Mouse (Mus musculus): ENCODE measurements around the gene Gm5771. TPM values are rescaled to one million over a fixed set of nuclear protein-coding genes. Genes with fewer than 3 reads are reported as not detected.
"Not testable (repeated sequence)": the region's sequence is repeated elsewhere in the genome, so short reads cannot be mapped to it uniquely, and the experiment has no call there.

Gm5771 gene
- not detected in 2 replicates for polyA plus RNA-seq (2015; fragmentation: Nextera tagmentation; extraction: Ambion mirVana)

- not testable (repeated sequence) for H3K4me1 ChIP-seq (ENCODE audit: insufficient read depth, low read length); H3K27me3 ChIP-seq (ENCODE audit: insufficient read depth, low read length); H3K27ac ChIP-seq (ENCODE audit: low read length); H3K9me3 ChIP-seq (ENCODE audit: low read length); H3K36me3 ChIP-seq (ENCODE audit: insufficient read depth, low read length); ATAC-seq (ENCODE audit: low FRiP score, low TSS enrichment); H3K4me2 ChIP-seq (replicated peaks; ENCODE audit: low read depth, low read length); H3K4me3 ChIP-seq (ENCODE audit: low read length); H3K9ac ChIP-seq (replicated peaks; ENCODE audit: low read length)
These were observed at the start of gene Gm5771 for GRCm38 (mm10) chr6:41392056-41392455. Gm5771 (plus strand) TSS chr6:41392356.

GRCm38 (mm10) chr6:41353932-41354331 lies 38.2 kb upstream of the Gm5771 start, which contains the start of gene Try10:
Try10 (plus strand) TSS chr6:41354105.
- Histone ChIP-seq H3K9ac (replicated peaks; ENCODE audit: low read length) (no peak within 1 kb of the TSS), H3K36me3 (ENCODE audit: insufficient read depth, low read length) (no peaks in the 10 kb centered on the region), H3K4me1 (ENCODE audit: insufficient read depth, low read length) (no peaks in the 10 kb centered on the region), H3K27ac (ENCODE audit: low read length) (no peak within 1 kb of the TSS), H3K4me3 (ENCODE audit: low read length) (no peak within 1 kb of the TSS), H3K4me2 (replicated peaks; ENCODE audit: low read depth, low read length) (no peak within 1 kb of the TSS), H3K27me3 (ENCODE audit: insufficient read depth, low read length) (no peaks in the 10 kb centered on the region), H3K9me3 (ENCODE audit: low read length) (no peaks in the 10 kb centered on the region)
- no peak for ATAC-seq (ENCODE audit: low FRiP score, low TSS enrichment)
- 79% methylated on average over 2 of the region's 2 CpGs for WGBS

- H3K4me3 ChIP-seq (ENCODE audit: low read length); H3K9me3 ChIP-seq (ENCODE audit: low read length); H3K36me3 ChIP-seq (ENCODE audit: insufficient read depth, low read length); ATAC-seq (ENCODE audit: low FRiP score, low TSS enrichment); H3K9ac ChIP-seq (replicated peaks; ENCODE audit: low read length); H3K27me3 ChIP-seq (ENCODE audit: insufficient read depth, low read length); H3K27ac ChIP-seq (ENCODE audit: low read length); H3K4me2 ChIP-seq (replicated peaks; ENCODE audit: low read depth, low read length); H3K4me1 ChIP-seq (ENCODE audit: insufficient read depth, low read length): not testable (repeated sequence)
- WGBS, result 78% methylated on average over 2 of the region's 2 CpGs
These were observed 18.4 kb upstream of the Gm5771 start for GRCm38 (mm10) chr6:41373772-41374171.

- not testable (repeated sequence) for H3K9me3 ChIP-seq (ENCODE audit: low read length); ATAC-seq (ENCODE audit: low FRiP score, low TSS enrichment); H3K36me3 ChIP-seq (ENCODE audit: insufficient read depth, low read length); H3K27me3 ChIP-seq (ENCODE audit: insufficient read depth, low read length); H3K4me3 ChIP-seq (ENCODE audit: low read length); H3K4me1 ChIP-seq (ENCODE audit: insufficient read depth, low read length); H3K9ac ChIP-seq (replicated peaks; ENCODE audit: low read length); H3K4me2 ChIP-seq (replicated peaks; ENCODE audit: low read depth, low read length); H3K27ac ChIP-seq (ENCODE audit: low read length)
These were observed 14.6 kb upstream of the Gm5771 start, which contains the start of gene Prss3 for GRCm38 (mm10) chr6:41377578-41377977. Prss3 (minus strand) TSS chr6:41377678.

- no peak overlapping the region for H3K9ac ChIP-seq (replicated peaks; ENCODE audit: low read length)
- H3K9me3 ChIP-seq (ENCODE audit: low read length), result no peaks in the 10 kb centered on the region
- no peaks in the 10 kb centered on the region for H3K4me1 ChIP-seq (ENCODE audit: insufficient read depth, low read length)
- H3K4me3 ChIP-seq (ENCODE audit: low read length), result no peak overlapping the region
- ATAC-seq (ENCODE audit: low FRiP score, low TSS enrichment), result no peak
- WGBS, result 81% methylated on average over 2 of the region's 2 CpGs
- no peak overlapping the region for H3K27ac ChIP-seq (ENCODE audit: low read length)
- H3K27me3 ChIP-seq (ENCODE audit: insufficient read depth, low read length), result no peaks in the 10 kb centered on the region
- H3K4me2 ChIP-seq (replicated peaks; ENCODE audit: low read depth, low read length), result no peak overlapping the region
- no peaks in the 10 kb centered on the region for H3K36me3 ChIP-seq (ENCODE audit: insufficient read depth, low read length)
These were observed 5.4 kb upstream of the Gm5771 start for GRCm38 (mm10) chr6:41386781-41387180.

GRCm38 (mm10) chr6:41391640-41392039 lies 516 bp upstream of the Gm5771 start:
- not testable (repeated sequence) for H3K4me3 ChIP-seq (ENCODE audit: low read length); H3K9ac ChIP-seq (replicated peaks; ENCODE audit: low read length); ATAC-seq (ENCODE audit: low FRiP score, low TSS enrichment); H3K4me2 ChIP-seq (replicated peaks; ENCODE audit: low read depth, low read length); H3K9me3 ChIP-seq (ENCODE audit: low read length); H3K27me3 ChIP-seq (ENCODE audit: insufficient read depth, low read length); H3K4me1 ChIP-seq (ENCODE audit: insufficient read depth, low read length); H3K36me3 ChIP-seq (ENCODE audit: insufficient read depth, low read length); H3K27ac ChIP-seq (ENCODE audit: low read length)
- 74% methylated on average over 1 of the region's 1 CpGs for WGBS

GRCm38 (mm10) chr6:41442261-41442660 lies 50.1 kb downstream of the Gm5771 start:
- 100% methylated on average over 2 of the region's 2 CpGs for WGBS

GRCm38 (mm10) chr6:41446045-41446444 lies 53.9 kb downstream of the Gm5771 start, which contains the start of gene Gm10334:
Gm10334 (minus strand) TSS chr6:41446145.
- not testable (repeated sequence) for ATAC-seq (ENCODE audit: low FRiP score, low TSS enrichment); H3K27ac ChIP-seq (ENCODE audit: low read length); H3K4me3 ChIP-seq (ENCODE audit: low read length); H3K9ac ChIP-seq (replicated peaks; ENCODE audit: low read length); H3K27me3 ChIP-seq (ENCODE audit: insufficient read depth, low read length); H3K9me3 ChIP-seq (ENCODE audit: low read length); H3K4me2 ChIP-seq (replicated peaks; ENCODE audit: low read depth, low read length); H3K4me1 ChIP-seq (ENCODE audit: insufficient read depth, low read length); H3K36me3 ChIP-seq (ENCODE audit: insufficient read depth, low read length)

More at GRCm38 (mm10) chr6:41442261-41442660, 50.1 kb downstream of the Gm5771 start:
- H3K9me3 ChIP-seq (ENCODE audit: low read length); H3K27me3 ChIP-seq (ENCODE audit: insufficient read depth, low read length); H3K27ac ChIP-seq (ENCODE audit: low read length); H3K9ac ChIP-seq (replicated peaks; ENCODE audit: low read length); H3K36me3 ChIP-seq (ENCODE audit: insufficient read depth, low read length); H3K4me3 ChIP-seq (ENCODE audit: low read length); H3K4me2 ChIP-seq (replicated peaks; ENCODE audit: low read depth, low read length); ATAC-seq (ENCODE audit: low FRiP score, low TSS enrichment); H3K4me1 ChIP-seq (ENCODE audit: insufficient read depth, low read length): not testable (repeated sequence)

Other genes with a start within 250 kb of the Gm5771 start
- not detected in 2 replicates for gene Try4, start 90.1 kb upstream of the Gm5771 start, polyA plus RNA-seq (2015; fragmentation: Nextera tagmentation; extraction: Ambion mirVana)
- gene Try5, start 75.5 kb upstream of the Gm5771 start, polyA plus RNA-seq (2015; fragmentation: Nextera tagmentation; extraction: Ambion mirVana), result not detected in 2 replicates
- not detected in 2 replicates for gene Try10, start 38.3 kb upstream of the Gm5771 start, polyA plus RNA-seq (2015; fragmentation: Nextera tagmentation; extraction: Ambion mirVana)
- not detected in 2 replicates for gene Prss3, start 14.7 kb upstream of the Gm5771 start, polyA plus RNA-seq (2015; fragmentation: Nextera tagmentation; extraction: Ambion mirVana)
- not detected in 2 replicates for gene Gm10334, start 53.8 kb downstream of the Gm5771 start, polyA plus RNA-seq (2015; fragmentation: Nextera tagmentation; extraction: Ambion mirVana)
- not detected in 2 replicates for gene Prss1, start 66.6 kb downstream of the Gm5771 start, polyA plus RNA-seq (2015; fragmentation: Nextera tagmentation; extraction: Ambion mirVana)
- gene Prss2, start 129.4 kb downstream of the Gm5771 start, polyA plus RNA-seq (2015; fragmentation: Nextera tagmentation; extraction: Ambion mirVana), result not detected in 2 replicates
- gene Ephb6, start 213.1 kb downstream of the Gm5771 start, polyA plus RNA-seq (2015; fragmentation: Nextera tagmentation; extraction: Ambion mirVana), result 16.2 and 17.6 TPM in 2 replicates
- 7.1 and 7.3 TPM in 2 replicates for gene Trpv6, start 244.0 kb downstream of the Gm5771 start, polyA plus RNA-seq (2015; fragmentation: Nextera tagmentation; extraction: Ambion mirVana)